Mouse (Mus musculus) heart, embryonic 13.5 days (tissue): ENCODE data around the gene Angel1. TPM values are rescaled to one million over a fixed set of nuclear protein-coding genes. Genes with fewer than 3 reads are reported as not detected.

Experiments used
- ATAC-seq: fragments of 200-750 bp; cut with Nextera tagmentation; 2 replicates; pipeline ENCODE4 v1.8.0; 2017; ENCODE audit warnings: moderate TSS enrichment; ENCODE audit not compliant: insufficient number of reproducible peaks, low FRiP score, low TSS enrichment; ENCODE audit errors: extremely low read depth
- H3K27ac ChIP-seq: fragments of 300-500 bp; sonication (generic); replicated peaks from 2 replicates; pipeline ENCODE4 v1.5.1; 2015; ENCODE audit warnings: moderate library complexity, mild to moderate bottlenecking, inconsistent platforms
- H3K27me3 ChIP-seq: fragments of 300-500 bp; sonication (generic); replicated peaks from 2 replicates; pipeline ENCODE4 v1.6.1; 2015; ENCODE audit warnings: mild to moderate bottlenecking, inconsistent platforms
- H3K36me3 ChIP-seq: fragments of 300-500 bp; sonication (generic); 2 replicates; pipeline ENCODE4 v1.6.1; 2015; ENCODE audit warnings: mild to moderate bottlenecking, inconsistent platforms
- H3K4me1 ChIP-seq: fragments of 300-500 bp; sonication (generic); 2 replicates; pipeline ENCODE4 v1.6.1; 2015; ENCODE audit warnings: inconsistent platforms
- H3K4me2 ChIP-seq: fragments of 300-500 bp; sonication (generic); 2 replicates; pipeline ENCODE4 v1.6.1; 2015; ENCODE audit warnings: inconsistent platforms, mild to moderate bottlenecking, moderate library complexity
- H3K4me3 ChIP-seq: fragments of 300-500 bp; sonication (generic); 2 replicates; pipeline ENCODE4 v1.5.1; 2015; ENCODE audit warnings: moderate library complexity, mild to moderate bottlenecking, inconsistent platforms
- H3K9ac ChIP-seq: fragments of 300-500 bp; sonication (generic); 2 replicates; pipeline ENCODE4 v1.6.1; 2015; ENCODE audit warnings: inconsistent platforms, mild to moderate bottlenecking, moderate library complexity
- H3K9me3 ChIP-seq: fragments of 300-500 bp; sonication (generic); 2 replicates; pipeline ENCODE4 v1.6.1; 2016; ENCODE audit warnings: inconsistent platforms
- WGBS: fragments of 180-500 bp; shearing (Covaris S2); methylation state at CpG from one replicate; pipeline ENCODE4 v1.1.7; 2015; ENCODE audit warnings: mixed read lengths; 5-methylcytosine and 5-hydroxymethylcytosine counted together
- polyA plus RNA-seq: library from polyadenylated mRNA; unstranded; fragments of >200 nt; fragmentation: Nextera tagmentation; extraction: Ambion mirVana; gene quantifications from 2 replicates; pipeline ENCODE4 v1.2.1, GENCODE M21; 2015

Gene Angel1
- polyA plus RNA-seq, 1 experiment from 2014 or later = 9.6 TPM

GRCm38 (mm10) chr12:86700927-86701310, 25.3 kb downstream of the Angel1 start:
- ATAC-seq = no peak
- Histone ChIP-seq H3K4me1 (peaks cover 26% of the 10 kb centered on the region), H3K9ac (no peak overlapping the region; the same call in 1 of the 2 replicates), H3K27me3 (no peaks in the 10 kb centered on the region), H3K36me3 (peaks cover 45% of the 10 kb centered on the region), H3K27ac (no peak overlapping the region), H3K4me3 (no peak overlapping the region), H3K4me2 (no peak overlapping the region), H3K9me3 (no peaks in the 10 kb centered on the region; the same call in 1 of the 2 replicates)
- WGBS = 72% methylated on average over 4 of the region's 4 CpGs

GRCm38 (mm10) chr12:86699965-86700926, 26.0 kb downstream of the Angel1 start:
- H3K4me2 ChIP-seq = no peak overlapping the region

DNA sequence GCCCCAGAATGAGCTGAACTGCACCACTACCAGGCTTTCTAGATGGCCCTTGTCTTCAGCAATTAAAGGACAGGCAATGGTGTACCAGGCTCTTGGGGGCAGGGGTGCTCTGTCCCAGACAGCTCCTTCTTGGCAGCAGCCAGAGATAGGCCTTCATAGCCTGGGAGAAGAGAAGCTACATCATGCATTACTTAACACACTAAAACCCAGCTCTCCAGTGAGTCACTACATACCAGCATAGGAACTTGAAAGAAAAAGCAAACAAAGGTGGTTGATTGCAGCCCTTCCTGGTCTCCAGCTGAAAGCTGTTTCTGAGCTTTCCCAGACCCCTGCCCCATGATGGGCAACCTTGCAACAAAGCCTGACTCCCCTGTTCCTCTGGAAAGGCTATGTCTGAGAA, 27.7 kb downstream of the Angel1 start:
- H3K4me1 ChIP-seq = peaks cover 43% of the 10 kb centered on the region
- peaks cover 40% of the 10 kb centered on the region for H3K36me3 ChIP-seq
- ATAC-seq = no peak

More at GRCm38 (mm10) chr12:86699965-86700926, 26.0 kb downstream of the Angel1 start:
- no peak overlapping the region for H3K4me3 ChIP-seq
- 27% methylated on average over 19 of the region's 19 CpGs for WGBS
- peak overlapping the region; percentile 24; the same call in 1 of the 2 replicates for H3K9ac ChIP-seq
- H3K27ac ChIP-seq = no peak overlapping the region
- ATAC-seq = no peak
- peaks cover 51% of the 10 kb centered on the region for H3K36me3 ChIP-seq
- H3K4me1 ChIP-seq = peaks cover 33% of the 10 kb centered on the region
- no peaks in the 10 kb centered on the region; the same call in 1 of the 2 replicates for H3K9me3 ChIP-seq
- no peaks in the 10 kb centered on the region for H3K27me3 ChIP-seq

GRCm38 (mm10) chr12:86697996-86698395, 28.3 kb downstream of the Angel1 start:
- H3K4me1 ChIP-seq = peaks cover 48% of the 10 kb centered on the region
- H3K27ac ChIP-seq = no peak overlapping the region
- no peaks in the 10 kb centered on the region; the same call in 1 of the 2 replicates for H3K9me3 ChIP-seq
- ATAC-seq = no peak
- 74% methylated on average over 2 of the region's 2 CpGs for WGBS
- no peak overlapping the region for H3K4me3 ChIP-seq
- H3K36me3 ChIP-seq = peaks cover 34% of the 10 kb centered on the region
- no peak overlapping the region for H3K9ac ChIP-seq
- H3K27me3 ChIP-seq = no peaks in the 10 kb centered on the region
- H3K4me2 ChIP-seq = no peak overlapping the region

More for the DNA sequence above, 27.7 kb downstream of the Angel1 start:
- Histone ChIP-seq H3K4me3 (no peak overlapping the region), H3K9me3 (no peaks in the 10 kb centered on the region; the same call in 1 of the 2 replicates), H3K4me2 (no peak overlapping the region), H3K27ac (no peak overlapping the region), H3K27me3 (no peaks in the 10 kb centered on the region), H3K9ac (no peak overlapping the region)

GRCm38 (mm10) chr12:86694441-86694840, 31.8 kb downstream of the Angel1 start:
- H3K27me3 ChIP-seq = no peaks in the 10 kb centered on the region
- H3K9ac ChIP-seq = no peak overlapping the region
- ATAC-seq = no peak
- no peak overlapping the region for H3K4me2 ChIP-seq
- H3K4me3 ChIP-seq = no peak overlapping the region
- H3K9me3 ChIP-seq = no peaks in the 10 kb centered on the region; the same call in 1 of the 2 replicates
- 71% methylated on average over 1 of the region's 1 CpGs for WGBS
- 0 out of 2 replicates have a peak overlapping the region, but pooled peaks have one; percentile 12 for H3K27ac ChIP-seq
- H3K4me1 ChIP-seq = peaks cover 68% of the 10 kb centered on the region
- H3K36me3 ChIP-seq = peaks cover 35% of the 10 kb centered on the region

DNA sequence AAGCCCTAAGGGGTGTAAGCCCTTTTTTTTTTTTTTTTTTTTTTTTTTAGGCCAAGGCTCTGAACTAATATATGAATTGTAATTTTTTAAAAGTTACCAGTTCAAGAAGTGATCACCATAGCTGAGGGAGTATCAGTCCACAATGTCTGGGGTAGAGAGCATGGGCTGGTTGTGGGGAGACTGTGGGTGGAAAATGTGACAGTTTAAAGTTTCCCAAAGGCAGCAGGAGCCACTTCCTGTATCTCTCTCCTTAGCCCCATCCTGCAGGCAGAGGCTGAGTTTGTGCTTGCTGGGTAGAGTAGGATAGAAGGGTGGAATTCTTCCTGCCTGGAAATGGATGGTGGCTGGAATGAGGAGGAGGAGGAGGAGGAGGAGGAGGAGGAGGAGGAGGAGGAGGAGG, 32.9 kb downstream of the Angel1 start:
- H3K27ac ChIP-seq = no peak overlapping the region
- no peak overlapping the region for H3K9ac ChIP-seq
- ATAC-seq = no peak
- H3K4me3 ChIP-seq = no peak overlapping the region
- H3K4me2 ChIP-seq = no peak overlapping the region
- H3K4me1 ChIP-seq = peaks cover 62% of the 10 kb centered on the region
- H3K27me3 ChIP-seq = no peaks in the 10 kb centered on the region
- H3K9me3 ChIP-seq = no peaks in the 10 kb centered on the region; the same call in 1 of the 2 replicates
- H3K36me3 ChIP-seq = peaks cover 45% of the 10 kb centered on the region

- H3K36me3 ChIP-seq = peaks cover 52% of the 10 kb centered on the region
- no peaks in the 10 kb centered on the region for H3K27me3 ChIP-seq
- no peak for ATAC-seq
- no peak overlapping the region for H3K9ac ChIP-seq
- no peaks in the 10 kb centered on the region; the same call in 1 of the 2 replicates for H3K9me3 ChIP-seq
- no peak overlapping the region for H3K4me3 ChIP-seq
- peaks cover 68% of the 10 kb centered on the region for H3K4me1 ChIP-seq
- no peak overlapping the region for H3K4me2 ChIP-seq
- H3K27ac ChIP-seq = peak overlapping the region; percentile 40; the same call in 1 of the 2 replicates
- 43% methylated on average over 5 of the region's 5 CpGs for WGBS
Observed at GRCm38 (mm10) chr12:86692471-86693356, 33.5 kb downstream of the Angel1 start.

DNA sequence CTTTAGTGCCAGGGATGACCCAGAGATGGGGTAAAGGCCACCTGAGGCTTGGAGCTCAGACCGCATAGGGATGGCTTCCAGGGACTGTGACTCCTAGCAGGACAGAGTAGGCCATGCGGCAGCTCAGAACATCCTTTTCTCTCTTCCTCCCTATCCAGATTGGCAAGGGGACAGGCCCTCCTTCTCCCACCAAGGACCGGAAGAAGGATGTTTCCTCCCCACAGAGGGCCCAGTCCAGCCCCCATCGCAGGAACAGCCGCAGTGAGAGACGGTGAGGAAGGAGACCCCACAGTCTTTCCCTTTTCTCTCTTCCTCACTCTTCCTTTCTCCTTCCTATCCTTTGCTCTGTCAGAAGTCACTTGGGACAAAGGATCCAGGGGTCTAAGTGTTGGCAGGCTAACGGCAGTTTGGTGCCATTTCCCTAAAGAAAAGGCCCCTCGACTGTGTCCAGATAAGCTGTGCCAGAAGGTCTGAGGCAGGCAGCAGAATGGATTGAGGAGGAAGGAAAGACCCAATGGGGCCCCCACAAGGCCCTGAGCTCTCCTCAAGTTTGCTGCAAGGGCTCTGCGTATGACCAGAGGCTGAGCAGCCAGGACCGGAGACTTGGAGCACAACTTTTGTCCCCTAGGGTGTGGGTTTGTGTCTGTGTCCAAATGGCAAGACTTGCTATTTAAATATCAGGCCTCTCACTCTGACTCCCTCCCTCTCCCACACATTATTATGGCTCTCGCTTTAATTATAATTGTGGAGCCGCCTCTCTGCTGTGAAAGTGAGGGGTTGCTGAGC, 35.4 kb downstream of the Angel1 start:
- H3K27ac ChIP-seq = peak overlapping the region; percentile 65
- H3K9ac ChIP-seq = no peak overlapping the region
- H3K4me3 ChIP-seq = no peak overlapping the region
- no peak overlapping the region for H3K4me2 ChIP-seq
- peaks cover 70% of the 10 kb centered on the region for H3K4me1 ChIP-seq
- H3K36me3 ChIP-seq = peaks cover 45% of the 10 kb centered on the region
- no peaks in the 10 kb centered on the region for H3K27me3 ChIP-seq
- ATAC-seq = no peak
- no peaks in the 10 kb centered on the region for H3K9me3 ChIP-seq
- WGBS = 68% methylated on average over 12 of the region's 12 CpGs

DNA sequence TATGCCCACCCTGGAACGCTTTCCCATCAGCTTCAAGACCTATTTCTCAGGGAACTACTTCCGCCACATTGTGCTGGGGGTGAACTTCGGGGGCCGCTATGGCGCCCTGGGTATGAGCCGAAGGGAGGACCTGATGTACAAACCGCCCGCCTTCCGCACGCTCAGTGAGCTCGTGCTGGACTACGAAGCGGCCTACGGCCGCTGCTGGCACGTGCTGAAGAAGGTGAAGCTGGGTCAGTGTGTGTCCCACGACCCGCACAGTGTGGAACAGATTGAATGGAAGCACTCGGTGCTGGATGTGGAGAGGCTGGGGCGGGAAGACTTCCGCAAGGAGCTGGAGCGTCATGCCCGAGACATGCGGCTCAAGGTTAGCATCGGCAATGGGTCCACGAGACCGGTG, 37.3 kb downstream of the Angel1 start:
- no peak overlapping the region for H3K9ac ChIP-seq
- no peak for ATAC-seq
- H3K27me3 ChIP-seq = no peaks in the 10 kb centered on the region
- H3K4me2 ChIP-seq = no peak overlapping the region
- WGBS = 92% methylated on average over 27 of the region's 27 CpGs
- H3K9me3 ChIP-seq = no peaks in the 10 kb centered on the region
- peaks cover 36% of the 10 kb centered on the region for H3K36me3 ChIP-seq
- peaks cover 67% of the 10 kb centered on the region for H3K4me1 ChIP-seq
- no peak overlapping the region for H3K4me3 ChIP-seq
- no peak overlapping the region for H3K27ac ChIP-seq

- Histone ChIP-seq H3K4me2 (no peak overlapping the region), H3K9me3 (no peaks in the 10 kb centered on the region), H3K27me3 (no peaks in the 10 kb centered on the region), H3K36me3 (peaks cover 36% of the 10 kb centered on the region), H3K4me1 (peaks cover 68% of the 10 kb centered on the region), H3K9ac (no peak overlapping the region), H3K4me3 (no peak overlapping the region), H3K27ac (peak overlapping the region; percentile 34)
- ATAC-seq = no peak
- 60% methylated on average over 4 of the region's 4 CpGs for WGBS
Observed at GRCm38 (mm10) chr12:86687971-86688573, 38.2 kb downstream of the Angel1 start.
